Mouse (Mus musculus) embryonic facial prominence, embryonic 14.5 days (tissue): ENCODE data around the gene Itih4. TPM values are rescaled to one million over a fixed set of nuclear protein-coding genes. Genes with fewer than 3 reads are reported as not detected.

Experiments
- ATAC-seq: fragments of 200-750 bp; cut with Nextera tagmentation; 2 replicates; pipeline ENCODE4 v1.8.0; 2017; ENCODE audit warnings: low read depth, moderate number of reproducible peaks, moderate TSS enrichment
- DNase-seq: peaks from one replicate; pipeline ENCODE4 v3.0.0-alpha.2; 2015; ENCODE audit warnings: low spot score
- H3K27ac ChIP-seq: fragments of 300-500 bp; sonication (generic); replicated peaks from 2 replicates; pipeline ENCODE4 v1.5.1; 2014; ENCODE audit warnings: low read depth, mild to moderate bottlenecking, low read length, moderate library complexity
- H3K27me3 ChIP-seq: fragments of 300-500 bp; sonication (generic); replicated peaks from 2 replicates; pipeline ENCODE4 v1.6.1; 2014; ENCODE audit warnings: low read length; ENCODE audit not compliant: control insufficient read depth, insufficient read depth
- H3K36me3 ChIP-seq: fragments of 300-500 bp; sonication (generic); 2 replicates; pipeline ENCODE4 v1.6.1; 2014; ENCODE audit warnings: low read length, mixed read lengths; ENCODE audit not compliant: control insufficient read depth, insufficient read depth
- H3K4me1 ChIP-seq: fragments of 300-500 bp; sonication (generic); 2 replicates; pipeline ENCODE4 v1.6.1; 2014; ENCODE audit warnings: antibody characterized with exemption, low read length; ENCODE audit not compliant: control insufficient read depth, insufficient read depth
- H3K4me2 ChIP-seq: fragments of 300-500 bp; sonication (generic); 2 replicates; pipeline ENCODE4 v1.6.1; 2014; ENCODE audit warnings: low read depth, mild to moderate bottlenecking, low read length, moderate library complexity, mixed read lengths
- H3K4me3 ChIP-seq: fragments of 300-500 bp; sonication (generic); 2 replicates; pipeline ENCODE4 v1.5.1; 2014; ENCODE audit warnings: low read depth, mild to moderate bottlenecking, low read length
- H3K9ac ChIP-seq: fragments of 300-500 bp; sonication (generic); 2 replicates; pipeline ENCODE4 v1.6.1; 2014; ENCODE audit warnings: low read depth, mild to moderate bottlenecking, low read length, moderate library complexity, mixed read lengths
- H3K9me3 ChIP-seq: fragments of 300-500 bp; sonication (generic); 2 replicates; pipeline ENCODE4 v1.6.1; 2016; ENCODE audit warnings: low read length; ENCODE audit not compliant: control insufficient read depth
- WGBS: fragments of 180-500 bp; shearing (Covaris S2); extraction: QIAGEN DNeasy Blood & Tissue Kit; methylation state at CpG from one replicate; pipeline ENCODE4 v1.1.7; 2014; 5-methylcytosine and 5-hydroxymethylcytosine counted together
- polyA plus RNA-seq: library from polyadenylated mRNA; unstranded; fragments of >200 nt; fragmentation: Nextera tagmentation; extraction: Ambion mirVana; gene quantifications from 2 replicates; pipeline ENCODE4 v1.2.1, GENCODE M21; 2014

The Itih4 gene
- polyA plus RNA-seq, 1 experiment from 2014 or later = not detected

DNA sequence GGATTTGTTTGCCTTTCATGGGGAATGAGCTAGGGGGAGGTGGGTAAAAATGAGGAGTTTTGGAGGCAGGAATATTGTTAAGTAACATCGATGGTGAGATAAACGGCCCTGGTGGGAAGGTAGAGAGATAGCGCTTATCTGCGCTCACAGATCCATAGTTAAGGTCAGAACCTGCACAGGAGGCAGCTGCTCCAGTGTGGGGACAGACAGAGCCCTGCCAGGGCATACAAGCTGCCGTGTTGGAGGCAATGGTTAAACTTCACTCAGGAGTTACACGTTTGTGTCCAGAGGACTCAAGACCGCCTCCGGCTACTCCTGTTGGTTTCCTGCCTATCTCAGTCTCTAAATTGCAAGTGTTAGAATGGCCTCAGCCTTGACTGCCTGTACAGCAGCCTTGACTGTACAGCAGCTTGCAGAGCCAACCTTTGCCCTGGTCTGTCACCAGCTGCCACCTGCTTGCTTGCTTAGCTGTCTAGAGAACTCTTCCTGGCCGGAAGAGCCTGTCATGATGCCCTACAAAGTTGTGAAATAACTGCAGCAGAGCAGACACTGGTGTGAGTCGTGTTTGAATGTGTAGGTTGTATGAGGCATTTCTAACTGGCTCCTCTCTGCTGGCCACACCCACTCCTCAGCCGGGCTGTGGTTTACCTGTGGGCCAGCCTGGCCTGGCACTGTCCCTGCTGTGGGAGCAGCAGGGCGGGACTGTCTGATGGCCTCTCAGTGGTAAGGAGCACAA is 11.0 kb upstream of the Itih4 start:
- no peak overlapping the region for H3K27ac ChIP-seq
- peak; percentile 10 for DNase-seq
- peaks cover 47% of the 10 kb centered on the region for H3K36me3 ChIP-seq
- no peak for ATAC-seq
- H3K4me1 ChIP-seq = no peaks in the 10 kb centered on the region
- no peak overlapping the region for H3K4me3 ChIP-seq
- no peaks in the 10 kb centered on the region for H3K27me3 ChIP-seq
- no peak overlapping the region for H3K4me2 ChIP-seq
- 78% methylated on average over 12 of the region's 12 CpGs for WGBS
- no peak overlapping the region for H3K9ac ChIP-seq
- H3K9me3 ChIP-seq = no peaks in the 10 kb centered on the region

DNA sequence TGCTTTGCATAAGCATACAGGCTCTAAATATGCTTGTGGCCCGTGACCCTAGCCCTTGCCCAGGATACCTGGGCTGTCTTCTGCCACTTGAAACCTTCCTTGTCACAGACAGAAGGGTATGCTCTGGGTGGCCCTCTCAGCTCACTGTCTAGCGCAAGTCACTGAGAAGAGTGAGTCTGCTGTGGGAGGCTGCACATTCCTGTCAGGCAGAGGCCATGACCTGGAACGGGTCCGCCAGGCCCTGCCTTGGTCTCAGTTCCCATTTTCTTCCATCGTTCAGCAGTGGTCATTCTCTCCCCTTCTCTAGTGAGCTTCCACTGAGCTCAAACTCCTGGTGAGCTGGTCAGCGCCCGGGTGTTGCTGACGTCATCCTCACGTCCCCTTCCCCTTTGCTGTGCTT is 10.3 kb upstream of the Itih4 start:
- Histone ChIP-seq H3K27ac (no peak overlapping the region), H3K9ac (no peak overlapping the region), H3K4me2 (no peak overlapping the region), H3K27me3 (no peaks in the 10 kb centered on the region), H3K9me3 (no peaks in the 10 kb centered on the region), H3K4me1 (no peaks in the 10 kb centered on the region), H3K4me3 (no peak overlapping the region), H3K36me3 (peaks cover 47% of the 10 kb centered on the region)
- DNase-seq (no peak), ATAC-seq (no peak)
- 80% methylated on average over 9 of the region's 9 CpGs for WGBS

DNA sequence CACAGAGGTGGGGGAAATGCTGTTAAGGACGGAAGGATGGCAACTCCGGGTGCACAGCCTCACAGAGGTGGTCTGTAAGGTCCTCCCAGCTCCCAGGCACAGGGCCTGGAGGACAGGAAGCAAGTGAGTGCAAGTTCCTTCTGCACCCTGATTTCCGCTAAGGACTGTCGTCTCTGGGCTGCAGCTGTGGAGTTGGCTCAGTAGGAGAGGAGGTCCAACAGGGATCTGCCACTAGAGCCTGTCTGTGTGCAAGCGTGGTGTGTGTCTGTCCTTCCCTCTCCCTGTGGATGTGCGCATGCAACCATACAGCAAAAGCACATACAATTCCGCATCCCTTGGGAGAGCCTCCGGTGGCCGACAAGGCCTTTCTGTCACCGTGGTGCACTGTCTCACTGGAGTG is 9.8 kb upstream of the Itih4 start:
- Histone ChIP-seq H3K4me1 (no peaks in the 10 kb centered on the region), H3K9ac (no peak overlapping the region), H3K4me3 (no peak overlapping the region), H3K36me3 (peaks cover 43% of the 10 kb centered on the region), H3K4me2 (no peak overlapping the region), H3K9me3 (no peaks in the 10 kb centered on the region), H3K27ac (no peak overlapping the region), H3K27me3 (no peaks in the 10 kb centered on the region)
- WGBS = 82% methylated on average over 10 of the region's 10 CpGs
- DNase-seq (no peak), ATAC-seq (no peak)

DNA sequence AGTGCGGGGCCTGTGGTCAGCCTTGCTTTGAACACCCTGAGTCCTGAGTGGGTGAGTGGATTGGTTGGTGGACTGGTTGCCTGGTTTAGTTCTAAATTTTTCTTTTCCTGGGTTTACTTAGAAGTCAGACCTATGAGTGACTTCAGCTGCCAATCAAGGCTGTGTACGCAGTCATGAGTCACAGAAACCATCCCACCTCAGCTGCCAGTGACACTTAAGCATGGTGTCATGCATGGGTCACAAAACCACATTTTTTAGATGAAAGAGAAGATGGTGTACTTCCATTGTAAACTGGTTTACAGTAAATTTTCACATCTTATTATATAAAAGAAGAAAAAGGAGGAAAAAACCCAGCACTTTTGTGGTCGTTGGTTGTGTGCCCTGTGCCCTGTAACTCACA is 8.4 kb upstream of the Itih4 start:
- H3K27me3 ChIP-seq = no peaks in the 10 kb centered on the region
- H3K4me3 ChIP-seq = no peak overlapping the region
- WGBS = 89% methylated on average over 3 of the region's 3 CpGs
- ATAC-seq (no peak), DNase-seq (no peak)
- peaks cover 36% of the 10 kb centered on the region for H3K36me3 ChIP-seq
- no peaks in the 10 kb centered on the region for H3K9me3 ChIP-seq
- H3K4me1 ChIP-seq = no peaks in the 10 kb centered on the region
- H3K4me2 ChIP-seq = no peak overlapping the region
- no peak overlapping the region for H3K27ac ChIP-seq
- no peak overlapping the region for H3K9ac ChIP-seq

DNA sequence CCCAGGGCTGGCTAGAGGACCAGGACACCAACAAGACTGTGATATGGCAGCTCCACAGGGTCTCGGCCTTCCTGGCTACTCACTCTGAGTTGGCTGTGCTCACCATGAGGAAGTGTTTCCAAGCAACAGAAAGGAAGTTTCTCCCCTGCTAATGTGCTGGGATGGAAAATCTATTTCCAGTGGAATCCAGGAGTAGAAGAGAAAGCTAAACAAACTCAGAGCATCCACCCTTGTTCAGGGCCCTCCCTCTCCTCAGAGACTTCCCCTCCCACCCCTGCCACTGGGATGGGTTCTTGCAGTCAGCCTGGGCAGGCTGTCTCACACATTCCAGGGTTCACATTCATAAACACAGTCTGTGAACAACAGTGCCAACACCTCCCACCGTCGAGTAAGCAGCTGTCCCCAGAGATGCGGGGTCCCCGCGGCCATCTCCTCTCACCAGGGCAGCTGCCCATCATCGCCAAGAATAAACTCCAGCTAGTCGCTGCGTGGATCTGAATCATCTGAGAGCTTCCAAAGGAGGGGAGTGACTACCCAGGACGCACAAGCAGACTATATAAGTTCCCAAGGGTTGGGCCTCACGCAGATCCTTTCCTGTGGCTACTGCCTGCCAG is 7.2 kb upstream of the Itih4 start, which contains the start of gene Mustn1:
Gene Mustn1 (plus strand): TSS at position 243 of the 614 bp plus-strand sequence.
- H3K4me1 ChIP-seq = no peaks in the 10 kb centered on the region
- no peaks in the 10 kb centered on the region for H3K9me3 ChIP-seq
- no peak within 1 kb of the TSS for H3K9ac ChIP-seq
- H3K4me2 ChIP-seq = no peak within 1 kb of the TSS
- H3K27ac ChIP-seq = peak within 1 kb of the TSS; percentile 50; the same call in 1 of the 2 replicates
- no peak within 1 kb of the TSS for H3K4me3 ChIP-seq
- H3K27me3 ChIP-seq = no peaks in the 10 kb centered on the region
- DNase-seq (peak; percentile 57), ATAC-seq (peak; percentile 56; the same call in 1 of the 2 replicates)
- WGBS = 68% methylated on average over 10 of the region's 11 CpGs
- peaks cover 23% of the 10 kb centered on the region for H3K36me3 ChIP-seq

DNA sequence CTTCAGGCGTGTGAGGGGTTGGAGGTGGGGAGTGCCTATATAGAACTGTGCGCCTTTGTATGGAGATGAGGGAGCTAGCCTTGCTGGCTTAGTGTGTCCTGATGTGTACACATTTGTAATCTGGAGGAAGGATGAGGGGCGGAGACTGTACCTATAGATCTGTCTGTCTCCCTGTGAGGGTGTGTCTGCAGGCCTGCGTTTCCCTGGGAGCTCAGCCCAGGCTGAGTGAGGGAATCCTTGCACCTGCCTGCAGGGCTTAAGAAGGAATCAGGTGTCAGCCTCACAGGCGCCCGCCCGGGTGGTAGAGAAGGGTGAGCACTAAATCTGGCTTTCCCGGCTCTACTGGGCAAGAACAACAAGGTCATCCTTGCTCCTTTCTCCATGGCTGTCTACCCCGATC is 6.5 kb upstream of the Itih4 start:
- WGBS = 49% methylated on average over 9 of the region's 9 CpGs
- H3K9me3 ChIP-seq = no peaks in the 10 kb centered on the region
- no peak overlapping the region for H3K4me2 ChIP-seq
- H3K27ac ChIP-seq = peak overlapping the region; percentile 46; the same call in 1 of the 2 replicates
- peak; percentile 86 for ATAC-seq
- H3K4me1 ChIP-seq = no peaks in the 10 kb centered on the region
- peaks cover 16% of the 10 kb centered on the region; the same call in 1 of the 2 replicates for H3K36me3 ChIP-seq
- no peaks in the 10 kb centered on the region for H3K27me3 ChIP-seq
- no peak overlapping the region for H3K4me3 ChIP-seq
- H3K9ac ChIP-seq = no peak overlapping the region
- peak; percentile 79 for DNase-seq

DNA sequence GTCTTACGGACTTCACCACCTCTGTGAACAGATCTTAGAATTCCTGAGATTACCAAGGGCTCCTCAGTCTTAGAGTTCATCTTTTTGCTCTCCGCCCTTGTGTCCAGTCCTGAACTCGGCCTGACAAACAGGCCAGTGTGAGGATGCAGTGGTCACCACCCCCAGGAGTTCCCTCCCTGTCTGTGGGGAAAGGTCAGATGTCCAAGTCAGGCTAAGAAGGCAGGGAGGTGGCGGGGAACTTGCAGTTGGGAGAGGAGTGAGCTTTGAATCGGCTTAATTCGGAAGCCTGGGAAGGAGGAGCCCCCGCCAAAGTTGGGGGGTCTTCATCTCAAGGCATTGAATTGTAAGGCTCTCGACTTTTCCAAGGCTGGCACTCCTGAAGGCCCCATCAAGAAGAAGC is 6.0 kb upstream of the Itih4 start:
- Histone ChIP-seq H3K4me2 (0 out of 2 replicates have a peak overlapping the region, but pooled peaks have one; percentile 7), H3K9ac (no peak overlapping the region), H3K27me3 (no peaks in the 10 kb centered on the region), H3K27ac (peak overlapping the region; percentile 21; the same call in 1 of the 2 replicates), H3K9me3 (no peaks in the 10 kb centered on the region), H3K4me1 (no peaks in the 10 kb centered on the region), H3K36me3 (peaks cover 15% of the 10 kb centered on the region; the same call in 1 of the 2 replicates), H3K4me3 (no peak overlapping the region)
- 61% methylated on average over 8 of the region's 8 CpGs for WGBS
- DNase-seq = no peak
- no peak for ATAC-seq

DNA sequence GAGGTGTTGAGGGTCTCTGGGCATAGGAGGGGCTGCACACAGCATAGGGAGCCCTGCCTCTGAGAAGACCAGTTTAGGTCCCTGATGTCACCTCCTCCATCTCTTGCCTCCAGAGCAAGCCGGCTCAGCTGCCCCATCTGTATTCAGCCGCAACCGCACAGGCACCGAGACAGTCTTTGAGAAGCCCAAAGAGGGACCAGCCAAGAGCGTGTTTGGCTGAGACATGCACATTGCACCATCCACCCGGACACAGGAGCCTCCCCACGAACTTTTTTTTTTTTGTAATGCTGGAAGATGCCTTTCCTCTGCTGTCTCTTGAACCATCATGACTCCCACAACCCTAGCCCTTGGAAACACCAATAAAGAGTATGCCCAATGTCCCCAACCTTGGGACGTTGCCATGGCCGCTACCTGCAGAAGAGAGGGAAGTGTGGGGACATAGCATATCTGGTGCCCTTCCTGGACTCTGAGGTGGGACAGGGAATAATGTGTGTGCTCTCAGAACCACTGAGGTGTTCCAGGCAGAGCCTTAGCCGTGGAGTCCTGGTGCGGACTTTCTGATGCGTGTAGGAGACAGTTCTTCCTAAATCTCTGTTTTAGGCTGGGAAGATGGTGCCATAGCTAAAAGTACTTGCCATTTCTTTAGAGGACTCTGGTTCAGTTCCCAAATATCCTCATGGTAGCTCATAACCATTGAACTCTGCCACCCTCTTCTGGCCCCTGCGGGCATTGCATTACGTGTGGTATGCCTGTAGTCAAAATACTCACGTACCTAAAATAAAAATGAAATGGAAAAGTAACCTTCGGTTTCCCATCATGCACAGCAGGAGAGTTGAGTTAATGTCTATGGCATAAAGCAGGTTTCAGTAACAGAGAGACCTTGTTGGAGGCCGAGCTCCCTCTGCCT is 5.2 kb upstream of the Itih4 start:
- 87% methylated on average over 17 of the region's 17 CpGs for WGBS
- H3K27ac ChIP-seq = no peak overlapping the region
- DNase-seq (peak; percentile 13), ATAC-seq (no peak)
- H3K4me3 ChIP-seq = no peak overlapping the region
- H3K36me3 ChIP-seq = peaks cover 13% of the 10 kb centered on the region; the same call in 1 of the 2 replicates
- no peak overlapping the region for H3K4me2 ChIP-seq
- H3K4me1 ChIP-seq = no peaks in the 10 kb centered on the region
- no peaks in the 10 kb centered on the region for H3K9me3 ChIP-seq
- H3K27me3 ChIP-seq = no peaks in the 10 kb centered on the region
- no peak overlapping the region for H3K9ac ChIP-seq
